Mouse (Mus musculus) lung, postnatal 14 days (tissue): ENCODE results near the gene Hsp90ab1.
A peak's percentile ranks its signal among the peaks of the same experiment; 100 is the strongest.

Source experiments
- DNase-seq: peaks from one replicate; pipeline ENCODE4 v3.0.0; 2021

Gene Hsp90ab1

GRCm38 (mm10) chr17:45556514-45557245 lies 16.4 kb downstream of the Hsp90ab1 start:
- DNase-seq = no peak

- no peak for DNase-seq
Measured at GRCm38 (mm10) chr17:45556107-45556489, 17.0 kb downstream of the Hsp90ab1 start.

GRCm38 (mm10) chr17:45555452-45556106 lies 17.5 kb downstream of the Hsp90ab1 start, which contains the start of gene Nfkbie:
Gene Nfkbie (plus strand): TSS chr17:45555703.
- DNase-seq = peak; percentile 97

DNA sequence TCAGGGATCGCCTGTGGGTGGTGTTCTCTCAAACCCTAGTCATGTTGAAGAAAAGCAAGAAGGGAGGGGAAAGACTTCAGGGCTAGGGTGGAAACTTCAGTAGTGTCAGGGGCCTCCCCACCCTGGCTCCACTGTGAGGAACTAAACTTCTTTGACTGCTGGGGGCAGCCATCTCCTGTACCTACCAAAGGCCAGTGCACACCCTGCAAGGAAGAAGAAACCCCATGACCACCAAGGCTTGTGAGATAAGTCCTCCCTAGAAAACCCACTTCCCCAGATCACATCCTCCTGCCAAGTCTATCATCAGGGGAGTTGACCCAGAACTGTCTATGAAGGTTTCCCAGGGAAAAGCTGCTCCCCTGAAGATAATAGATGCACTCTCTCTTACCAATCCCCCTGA lies 18.7 kb downstream of the Hsp90ab1 start:
- DNase-seq = no peak

GRCm38 (mm10) chr17:45553065-45553464 lies 20.0 kb downstream of the Hsp90ab1 start:
- no peak for DNase-seq

GRCm38 (mm10) chr17:45551816-45552451 lies 21.1 kb downstream of the Hsp90ab1 start:
- peak; percentile 82 for DNase-seq

DNA sequence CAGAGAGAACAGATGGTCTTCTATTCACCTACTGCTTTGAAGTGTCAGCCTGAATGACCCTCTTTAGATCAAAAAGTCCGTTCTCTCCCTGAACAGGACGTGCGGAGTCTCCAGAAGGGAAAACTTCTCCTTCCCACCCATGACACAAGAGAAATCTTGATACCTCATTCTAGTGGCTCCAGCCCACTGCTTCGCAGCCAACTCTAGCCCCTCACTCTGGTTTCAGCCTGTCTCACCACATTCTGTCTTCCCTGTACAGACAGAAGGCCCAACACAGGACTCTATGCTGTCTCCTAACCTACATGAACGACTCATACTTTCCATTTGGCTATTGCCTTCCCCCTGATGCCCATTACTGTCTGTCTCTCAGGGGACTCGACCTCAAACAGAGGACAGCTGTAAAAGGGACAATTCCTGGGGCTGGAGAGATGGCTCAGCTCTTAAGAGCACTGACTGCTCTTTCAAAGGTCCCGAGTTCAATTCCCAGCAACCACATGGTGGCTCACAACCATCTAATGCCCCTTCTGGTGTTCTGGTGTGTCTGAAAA lies 21.7 kb downstream of the Hsp90ab1 start:
- DNase-seq = no peak

GRCm38 (mm10) chr17:45550253-45550652 lies 22.8 kb downstream of the Hsp90ab1 start:
- DNase-seq = no peak

GRCm38 (mm10) chr17:45549617-45550181 lies 23.4 kb downstream of the Hsp90ab1 start, which contains the start of gene Tmem151b:
Gene Tmem151b (minus strand): TSS chr17:45549677.
- no peak for DNase-seq

DNA sequence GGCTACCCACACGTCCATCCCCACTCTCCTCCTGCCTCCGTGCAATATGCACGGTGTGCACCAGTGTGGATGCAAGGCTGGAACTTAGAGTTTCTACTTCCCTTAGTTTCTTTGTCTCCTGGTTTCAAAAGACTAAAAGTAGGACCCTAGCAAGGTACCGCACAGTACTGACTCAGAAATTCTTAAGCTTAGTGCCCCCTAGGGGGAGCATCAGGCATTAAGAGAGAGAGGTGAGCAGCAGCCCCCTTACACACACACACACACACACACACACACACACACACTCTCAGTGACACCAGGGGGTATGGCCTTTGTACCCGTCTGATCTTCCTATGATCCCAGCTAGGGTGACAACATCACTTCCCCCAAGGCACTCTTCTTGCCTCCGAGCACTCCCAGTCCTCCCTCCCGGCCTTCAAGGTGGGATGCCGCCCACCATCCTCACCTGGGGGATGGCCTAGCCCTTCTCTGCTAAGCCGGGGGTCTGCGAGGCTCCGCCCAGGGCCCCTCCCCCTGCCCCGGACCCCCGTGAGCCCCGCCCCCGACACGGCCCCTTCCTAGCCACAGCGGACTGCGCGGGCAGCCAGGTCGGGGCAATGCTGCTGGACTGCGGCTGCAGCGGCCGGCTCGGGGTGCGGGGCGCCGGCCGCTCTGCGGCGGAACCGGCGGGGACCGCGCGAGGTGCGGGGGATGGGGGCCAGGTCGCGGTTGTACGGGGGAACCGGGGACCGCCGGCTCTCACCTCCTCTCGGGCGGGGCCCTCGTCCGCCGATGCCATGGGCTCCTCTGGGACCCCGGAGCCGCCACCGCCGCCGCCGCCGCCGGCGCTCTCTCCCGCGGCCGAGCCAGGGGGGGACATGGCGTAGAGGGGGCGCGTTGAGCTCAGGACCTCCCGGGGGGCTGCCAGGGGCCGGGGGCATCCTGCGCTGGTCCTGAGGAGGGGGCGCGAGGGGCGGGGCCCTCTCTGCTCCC lies 24.2 kb downstream of the Hsp90ab1 start:
- no peak for DNase-seq

DNA sequence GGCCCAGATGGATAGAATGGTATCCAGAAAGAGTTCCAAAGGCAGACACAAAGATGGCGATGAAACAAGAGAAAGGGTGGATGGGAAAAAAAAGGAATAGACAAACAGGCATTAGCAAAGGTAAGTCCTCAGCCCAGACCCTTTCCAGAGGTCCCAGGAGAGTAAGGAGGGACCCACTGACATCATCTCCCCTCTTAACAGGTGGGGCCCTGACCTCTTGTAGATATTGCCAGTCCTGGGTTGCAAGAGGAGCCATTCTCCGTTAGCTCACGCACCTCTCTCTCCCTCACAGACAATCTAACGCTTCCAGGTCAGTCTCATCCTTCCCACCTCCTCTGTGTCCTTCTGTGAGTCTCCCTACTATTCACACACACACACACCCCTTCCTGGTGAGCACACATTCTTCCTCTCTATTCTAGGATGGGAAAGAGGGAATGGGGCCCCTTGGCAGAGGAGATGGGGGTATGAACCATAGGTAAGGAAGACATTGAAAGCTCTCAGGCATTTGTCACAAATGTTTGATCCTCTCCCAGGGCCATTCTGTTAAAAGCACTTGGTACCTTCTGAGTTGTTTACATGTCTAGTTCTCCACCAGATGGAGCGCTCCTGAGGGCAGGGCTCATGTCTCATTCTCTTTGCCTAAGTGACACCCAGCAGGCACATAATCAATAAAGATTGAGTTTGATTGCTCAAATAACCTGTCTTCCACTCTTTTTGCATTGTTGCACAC lies 25.4 kb downstream of the Hsp90ab1 start:
- DNase-seq = no peak

- no peak for DNase-seq
Measured at GRCm38 (mm10) chr17:45546941-45547340, 26.1 kb downstream of the Hsp90ab1 start.

GRCm38 (mm10) chr17:45545278-45545961 lies 27.7 kb downstream of the Hsp90ab1 start:
- no peak for DNase-seq

DNA sequence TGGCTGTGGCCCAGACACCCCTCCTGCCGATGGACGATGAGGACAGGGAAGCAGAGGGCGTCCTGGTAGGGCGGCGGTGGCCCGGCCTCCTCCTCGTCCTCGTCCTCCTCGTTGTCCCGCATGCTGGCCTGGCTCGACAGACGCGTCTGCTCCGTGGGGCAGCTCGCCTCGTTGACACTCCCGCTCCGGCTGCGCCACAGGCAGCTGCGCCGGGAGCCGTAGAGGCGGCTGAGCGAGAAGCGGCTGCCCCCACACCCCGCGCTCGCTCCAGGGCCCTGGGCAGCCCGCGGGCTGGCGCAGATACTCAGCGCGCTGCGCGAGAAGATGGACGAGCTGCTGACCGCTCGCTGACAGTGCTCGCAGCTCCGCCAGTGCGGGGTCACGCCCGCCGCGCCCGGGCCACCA lies 28.2 kb downstream of the Hsp90ab1 start:
- DNase-seq = no peak

- no peak for DNase-seq
Measured at GRCm38 (mm10) chr17:45544001-45544872, 28.8 kb downstream of the Hsp90ab1 start.

DNA sequence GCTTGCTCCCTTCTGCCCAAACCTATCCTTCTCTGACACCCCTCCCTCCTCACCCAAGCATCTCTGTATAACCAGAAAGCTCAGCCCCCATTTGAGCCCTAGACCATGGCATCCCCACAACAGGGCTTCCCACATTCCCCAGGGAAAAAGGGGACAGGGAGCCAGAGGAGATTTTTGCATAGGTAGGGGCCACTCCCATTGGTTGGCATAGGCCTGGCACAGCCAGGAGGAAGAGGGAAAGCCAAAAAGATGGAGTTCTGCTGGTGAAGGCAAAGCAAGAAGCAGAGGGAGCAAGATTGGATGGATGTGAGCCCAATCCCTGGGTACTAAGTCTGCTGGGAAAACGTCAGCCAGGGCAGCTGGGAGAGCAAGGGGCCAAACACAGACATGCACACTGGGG lies 30.0 kb downstream of the Hsp90ab1 start:
- DNase-seq = no peak

DNA sequence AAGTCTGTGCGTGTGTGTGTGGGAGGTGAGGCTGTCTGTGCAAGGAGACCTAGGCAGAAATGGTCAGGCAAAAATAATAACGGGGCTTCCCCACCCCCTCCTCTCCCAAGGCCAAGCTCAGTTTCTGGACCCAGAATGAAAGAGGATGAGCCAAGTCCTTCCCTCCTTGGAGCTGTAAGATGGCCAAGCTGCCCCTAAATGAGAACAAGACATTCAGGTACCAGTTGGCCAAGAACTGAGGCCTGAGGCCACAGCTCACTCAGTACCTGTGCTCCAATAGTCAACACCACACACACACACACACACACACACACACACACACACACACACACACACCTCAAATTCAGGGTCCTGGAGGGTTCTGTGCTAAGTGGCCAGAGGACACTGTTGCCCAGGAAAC lies 30.4 kb downstream of the Hsp90ab1 start:
- DNase-seq = no peak

DNA sequence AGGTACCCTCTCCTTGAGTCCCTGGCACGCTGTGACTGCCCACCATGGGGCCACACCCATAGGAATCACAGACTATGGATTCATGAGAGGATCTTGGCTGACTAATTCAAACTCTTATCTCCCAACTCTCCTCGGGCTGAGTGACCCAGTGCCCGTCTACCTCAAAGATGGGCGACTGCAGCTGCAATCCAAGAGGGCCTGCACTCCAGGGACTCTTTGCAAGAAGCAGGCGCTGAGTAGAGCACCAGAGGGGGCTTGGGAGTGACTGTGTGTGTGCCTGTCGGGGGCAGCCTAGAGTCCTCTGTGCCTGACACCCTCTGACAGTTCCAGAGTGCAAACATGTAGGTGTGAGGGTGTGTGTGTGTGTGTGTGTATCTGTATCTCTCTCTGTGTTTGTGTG lies 30.9 kb downstream of the Hsp90ab1 start:
- DNase-seq = no peak

DNA sequence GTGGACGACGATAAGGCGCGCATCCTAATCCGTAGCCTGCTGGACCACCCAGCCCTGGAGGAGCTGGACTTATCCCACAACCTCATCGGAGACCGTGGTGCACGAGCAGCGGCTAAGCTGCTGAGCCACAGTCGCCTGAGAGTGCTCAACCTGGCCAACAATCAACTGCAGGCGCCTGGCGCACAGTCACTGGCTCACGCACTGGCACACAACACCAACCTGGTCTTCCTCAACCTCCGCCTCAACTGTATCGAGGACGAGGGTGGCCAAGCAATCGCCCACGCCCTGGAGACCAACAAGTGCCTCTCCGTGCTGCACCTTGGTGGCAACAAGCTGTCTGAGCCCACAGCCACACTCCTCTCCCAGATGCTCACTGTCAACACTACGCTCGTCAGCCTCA lies 33.4 kb downstream of the Hsp90ab1 start:
- no peak for DNase-seq

- no peak for DNase-seq
Measured at GRCm38 (mm10) chr17:45538394-45538793, 34.7 kb downstream of the Hsp90ab1 start.
